Mouse (Mus musculus) G1E-ER4 (cell line): Measurements from ENCODE around the gene Slc38a6. TPM values are rescaled to one million over a fixed set of nuclear protein-coding genes. Genes with fewer than 3 reads are reported as not detected.

Experiments
- GATA1 ChIP-seq: IDR thresholded peaks from one replicate; pipeline ENCODE4 v1.8.0; 2012; ENCODE audit warnings: low read length, inconsistent platforms
- polyA plus RNA-seq: library from polyadenylated mRNA; stranded (reverse); fragments of >175 nt; gene quantifications from 2 replicates; pipeline ENCODE4 v1.2.3, GENCODE M21; 2012

Slc38a6 gene
- polyA plus RNA-seq, 1 experiment = 2.3 TPM

DNA sequence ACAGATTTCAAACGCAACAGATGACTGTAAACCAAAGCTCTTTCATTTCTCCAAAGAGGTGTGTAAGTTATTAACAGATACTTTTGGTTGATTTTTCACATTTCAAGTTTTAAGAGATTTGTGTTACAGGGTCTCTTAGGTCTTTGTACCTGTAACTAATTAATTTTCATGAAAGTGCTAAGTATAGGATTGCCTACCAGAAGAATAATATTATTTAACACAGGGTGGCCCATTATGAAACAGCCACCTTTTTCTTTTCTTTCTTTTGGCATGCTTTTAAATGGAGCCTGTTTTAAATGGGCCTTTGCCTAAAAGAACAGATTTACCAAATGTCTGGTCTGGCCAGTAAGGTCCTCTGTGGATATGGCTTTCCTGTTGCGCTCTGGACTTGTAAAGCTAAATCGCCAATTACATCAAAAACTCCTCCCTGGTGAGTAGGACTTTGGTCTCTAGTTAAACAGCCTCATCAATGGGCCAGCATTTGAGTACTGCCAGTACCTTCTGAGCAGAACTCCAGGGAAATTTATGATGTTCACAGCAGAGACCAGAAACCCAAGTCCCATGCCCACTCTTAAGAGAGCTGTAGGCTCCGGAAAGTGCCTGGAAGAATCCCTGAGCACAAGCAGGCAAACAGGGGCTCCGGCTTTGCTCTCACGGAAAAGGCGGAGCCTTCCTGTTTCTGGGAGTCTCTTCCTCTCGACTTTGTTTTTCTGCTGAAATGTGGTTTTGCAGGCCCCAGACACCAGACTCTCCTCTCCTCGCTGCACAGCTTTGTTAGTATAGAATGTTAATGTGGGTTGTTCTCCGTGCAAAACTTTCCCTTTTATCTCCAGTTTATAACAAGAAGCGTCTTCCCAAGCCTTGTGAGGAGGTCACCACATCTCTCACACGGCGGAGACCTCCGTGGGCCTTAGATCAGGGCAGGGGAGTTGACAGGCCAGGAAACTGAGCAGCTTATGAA lies 55.4 kb downstream of the Slc38a6 start:
- no peak for TF ChIP-seq GATA1

DNA sequence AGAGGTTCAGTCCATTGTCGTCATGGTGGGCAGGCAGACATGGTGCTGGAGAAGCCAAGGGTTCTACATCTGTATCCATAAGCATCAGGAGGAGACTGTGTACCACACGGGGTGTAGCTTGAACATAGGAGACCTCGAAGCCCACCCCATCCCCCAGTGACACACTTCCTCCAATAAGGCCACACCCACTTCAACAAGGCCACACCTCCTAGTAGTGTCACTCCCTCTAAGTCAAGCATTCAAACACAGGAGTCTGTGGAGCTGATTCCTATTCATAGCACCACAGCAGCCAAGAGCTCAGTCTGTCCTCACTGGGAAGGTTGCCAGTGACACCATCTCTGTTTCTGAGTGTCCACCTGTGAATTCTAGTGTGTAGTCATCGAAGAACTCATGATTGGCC lies 57.7 kb downstream of the Slc38a6 start:
- TF ChIP-seq GATA1 = no peak

DNA sequence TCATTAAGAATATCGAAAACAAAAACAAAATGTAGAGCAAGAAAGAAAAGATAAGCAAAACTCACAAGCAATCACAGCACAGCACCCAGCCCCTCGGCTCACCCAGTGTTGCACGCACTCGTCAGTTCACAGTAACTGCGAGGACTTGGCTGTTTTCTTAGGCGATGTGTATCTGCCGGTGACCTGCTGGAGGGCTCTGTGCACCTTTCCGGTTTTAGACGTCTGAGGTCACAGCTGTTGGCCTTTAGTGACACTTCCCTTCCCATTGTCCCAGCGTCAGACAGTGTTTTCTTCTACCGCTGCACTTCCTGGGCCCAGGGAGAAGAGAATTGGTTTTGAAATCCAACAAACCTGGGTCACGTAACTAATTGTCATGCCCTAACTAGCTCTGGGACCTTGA lies 58.6 kb downstream of the Slc38a6 start:
- TF ChIP-seq GATA1 = no peak

DNA sequence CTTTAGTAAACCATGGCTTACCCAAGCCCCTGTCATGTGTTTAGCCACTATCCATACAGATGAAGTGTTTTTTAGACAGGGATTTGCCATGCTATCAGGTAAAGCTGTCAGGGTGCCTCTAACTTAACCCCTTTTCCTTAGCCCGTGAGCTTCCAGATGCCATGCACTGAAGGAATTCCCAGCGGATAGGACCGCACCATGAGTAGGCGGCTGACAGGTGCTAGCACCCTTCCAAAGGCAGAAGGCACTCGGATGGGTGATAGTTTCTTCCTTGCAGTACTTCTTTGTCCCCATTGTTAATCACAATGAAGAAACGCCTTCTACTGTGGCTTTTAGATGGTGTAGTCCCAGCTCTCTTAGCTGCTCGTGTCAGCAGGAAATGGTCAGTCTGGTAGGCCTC lies 60.6 kb downstream of the Slc38a6 start:
- no peak for TF ChIP-seq GATA1

DNA sequence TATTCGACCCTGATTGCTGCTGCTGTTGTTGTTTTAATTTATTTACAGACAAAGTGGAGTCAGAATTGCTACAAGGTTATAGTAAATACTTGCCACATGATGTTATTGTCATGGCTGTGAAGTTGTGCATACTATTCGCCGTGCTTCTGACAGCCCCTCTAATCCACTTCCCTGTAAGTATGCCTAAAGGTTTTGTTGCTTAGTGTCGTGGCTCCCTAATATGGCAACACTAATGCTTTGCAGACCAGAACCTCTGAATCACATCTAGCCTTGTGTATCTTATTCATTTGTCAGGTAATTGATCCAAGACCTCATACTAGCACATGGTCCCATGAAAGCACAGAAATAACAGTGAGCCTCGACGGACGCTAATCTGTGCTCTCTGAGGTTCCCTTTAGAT lies 63.9 kb downstream of the Slc38a6 start:
- TF ChIP-seq GATA1 = no peak

DNA sequence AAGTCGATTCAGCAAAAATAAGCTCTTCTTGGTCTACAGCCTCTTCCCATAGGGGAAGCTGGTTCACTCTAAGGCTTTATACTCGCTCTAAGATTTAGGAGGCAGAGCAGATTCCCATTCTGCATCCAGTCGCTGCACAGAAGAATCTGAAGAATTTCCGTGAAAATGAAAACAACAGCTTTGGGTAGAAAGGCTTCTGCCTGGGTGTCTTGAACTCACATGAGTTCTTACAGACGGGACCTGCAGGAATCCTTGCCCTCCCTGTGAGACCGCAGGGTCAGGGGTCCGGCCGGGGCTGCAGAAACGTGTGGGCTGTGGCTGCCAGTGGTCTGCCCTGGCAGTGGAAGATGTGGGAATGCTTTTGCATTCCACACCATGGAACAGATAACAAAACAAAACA lies 64.4 kb downstream of the Slc38a6 start:
- TF ChIP-seq GATA1 = no peak

DNA sequence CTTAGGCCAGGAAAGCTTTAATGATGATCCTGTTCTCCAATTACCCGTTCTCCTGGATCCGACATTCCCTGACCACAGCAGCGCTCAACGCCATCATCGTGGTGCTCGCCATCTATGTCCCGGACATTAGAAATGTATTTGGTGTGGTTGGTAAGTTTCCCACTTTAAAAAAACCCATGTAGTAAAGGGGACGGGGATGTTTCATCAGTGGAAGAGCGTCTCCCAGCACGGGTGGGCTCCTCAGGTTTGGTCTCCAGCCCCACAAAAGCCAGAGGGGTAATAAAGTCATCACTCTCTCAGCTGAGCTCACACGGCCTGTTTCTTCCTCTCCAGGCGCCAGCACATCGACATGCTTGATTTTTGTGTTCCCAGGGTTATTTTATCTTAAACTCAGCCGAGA lies 65.2 kb downstream of the Slc38a6 start:
- no peak for TF ChIP-seq GATA1

DNA sequence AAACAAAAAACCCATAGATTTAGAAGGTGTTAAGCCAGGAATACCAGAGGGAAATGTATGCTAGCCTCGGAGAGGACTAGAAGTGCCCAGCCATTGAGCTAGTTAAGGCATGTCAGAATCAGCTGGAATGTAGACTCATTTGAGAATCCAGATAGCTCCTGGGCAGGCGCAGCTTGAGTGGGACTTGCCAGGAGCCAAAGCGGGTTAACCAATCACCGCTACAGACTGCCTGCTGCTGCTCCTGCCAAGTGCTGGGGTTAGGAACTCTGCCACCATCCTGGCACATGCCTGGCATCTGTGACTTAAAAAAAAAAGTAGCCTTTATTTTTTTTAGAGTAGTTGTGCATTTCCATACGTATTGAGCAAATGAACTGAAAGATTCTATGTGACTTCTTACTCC lies 66.8 kb downstream of the Slc38a6 start:
- TF ChIP-seq GATA1 = no peak

DNA sequence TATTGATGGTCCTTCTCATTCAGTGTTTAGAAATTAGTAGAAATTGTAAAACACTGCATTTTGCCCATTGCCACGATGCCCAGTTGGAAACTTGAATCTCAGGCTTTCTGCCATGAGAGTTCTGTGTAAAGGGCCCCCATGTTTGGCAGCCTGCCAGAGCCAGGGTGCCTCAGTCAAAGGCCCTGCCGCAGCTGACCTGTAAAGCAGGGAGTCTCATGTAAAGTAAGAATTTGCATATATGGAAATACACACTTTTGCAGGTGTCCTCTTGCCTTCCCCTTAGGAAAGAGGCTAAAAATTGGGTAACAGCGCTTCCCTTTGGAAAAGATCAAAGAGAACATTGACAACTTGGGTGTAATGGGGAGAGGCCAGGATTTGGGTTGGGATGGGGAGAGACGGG lies 67.9 kb downstream of the Slc38a6 start:
- TF ChIP-seq GATA1 = no peak

DNA sequence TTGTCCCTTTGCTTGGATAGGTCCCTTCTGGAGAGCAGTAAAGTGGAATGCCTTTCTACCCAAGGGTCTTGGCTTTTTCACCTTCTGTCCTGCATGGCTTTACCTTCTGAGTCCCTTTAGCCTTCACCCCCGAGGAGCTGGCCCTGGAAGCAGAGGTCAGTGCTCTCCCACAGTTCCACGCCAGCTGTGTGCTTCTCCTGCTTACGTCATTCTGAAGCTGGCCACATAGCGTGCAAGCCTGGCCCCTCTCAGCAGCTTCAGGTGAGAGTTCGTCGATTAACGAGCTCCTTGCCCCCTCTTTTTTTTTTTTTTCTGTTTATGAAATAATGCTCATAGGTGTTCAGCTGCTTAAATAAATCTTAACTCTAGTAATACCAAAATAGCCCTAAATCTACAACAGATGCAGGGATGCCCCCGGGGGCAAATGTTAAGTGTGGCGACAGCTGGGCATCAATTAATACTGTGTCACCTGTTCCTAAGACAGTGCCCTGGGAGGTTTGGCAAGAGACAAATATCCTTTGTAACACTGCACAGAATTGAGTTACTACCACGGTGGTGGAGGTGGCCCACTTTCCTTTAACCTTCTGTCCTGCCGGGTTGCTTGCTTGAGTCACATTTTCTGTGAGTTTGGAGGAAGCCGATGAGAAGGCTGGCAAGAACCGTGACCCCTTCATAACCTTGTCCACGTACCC lies 68.7 kb downstream of the Slc38a6 start:
- no peak for TF ChIP-seq GATA1

DNA sequence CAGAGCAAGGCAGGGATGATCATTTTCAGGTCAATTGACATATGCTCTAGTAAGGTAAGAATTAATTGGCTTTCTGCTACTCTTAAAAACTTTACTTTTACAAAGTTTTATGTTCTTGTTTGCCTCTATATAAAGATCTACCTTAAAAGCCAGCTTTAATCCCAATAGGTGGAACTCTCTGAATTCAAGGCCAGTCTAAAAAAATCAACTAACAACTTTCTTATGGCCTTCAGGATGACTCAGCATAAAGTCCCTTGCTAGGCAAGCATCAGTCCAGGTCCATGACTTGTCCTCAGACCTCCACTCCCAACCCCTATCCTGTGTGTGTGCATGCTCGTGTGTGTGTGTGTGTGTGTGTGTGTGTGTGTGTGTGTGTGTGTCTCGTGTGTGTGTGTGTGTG lies 70.1 kb downstream of the Slc38a6 start:
- no peak for TF ChIP-seq GATA1

DNA sequence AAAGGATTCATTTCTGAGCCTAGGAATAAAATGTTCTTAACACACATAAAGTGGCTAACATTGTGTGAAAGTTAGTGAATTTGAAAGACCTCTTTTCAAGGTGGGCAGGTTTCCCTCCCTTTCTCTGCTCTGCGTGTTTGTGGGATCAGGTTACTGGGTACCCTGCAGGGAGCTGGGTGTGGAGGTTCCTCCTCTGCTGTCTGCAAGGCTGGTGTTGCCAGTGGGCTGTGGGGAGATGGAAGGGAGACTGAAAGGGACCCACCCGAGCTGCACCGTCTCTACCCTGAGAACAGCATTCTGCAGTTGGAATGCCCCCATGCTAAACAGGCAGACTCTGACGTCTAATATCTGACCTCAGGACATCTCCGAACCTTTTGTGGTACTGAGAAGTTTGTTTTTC lies 70.7 kb downstream of the Slc38a6 start:
- no peak for TF ChIP-seq GATA1

DNA sequence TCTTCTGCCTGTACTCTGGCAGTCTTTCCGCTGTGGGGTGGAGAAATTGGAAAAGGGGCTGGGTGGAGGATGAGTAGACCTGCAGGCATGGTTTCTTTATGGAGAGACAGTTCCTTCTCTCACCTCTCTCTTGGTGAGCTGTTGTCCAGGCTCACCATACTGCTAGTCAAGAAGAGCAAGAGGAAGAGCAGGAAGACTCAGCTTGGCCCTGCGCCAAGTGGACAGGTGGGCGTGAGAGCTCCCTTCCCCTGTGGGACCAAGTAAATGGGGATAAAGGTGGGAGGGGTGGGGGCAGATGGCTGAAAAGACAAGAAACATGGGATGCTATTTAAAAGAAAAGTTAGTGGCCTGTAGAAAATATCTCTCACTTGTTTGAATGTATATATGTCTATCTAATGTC lies 71.2 kb downstream of the Slc38a6 start:
- TF ChIP-seq GATA1 = no peak

DNA sequence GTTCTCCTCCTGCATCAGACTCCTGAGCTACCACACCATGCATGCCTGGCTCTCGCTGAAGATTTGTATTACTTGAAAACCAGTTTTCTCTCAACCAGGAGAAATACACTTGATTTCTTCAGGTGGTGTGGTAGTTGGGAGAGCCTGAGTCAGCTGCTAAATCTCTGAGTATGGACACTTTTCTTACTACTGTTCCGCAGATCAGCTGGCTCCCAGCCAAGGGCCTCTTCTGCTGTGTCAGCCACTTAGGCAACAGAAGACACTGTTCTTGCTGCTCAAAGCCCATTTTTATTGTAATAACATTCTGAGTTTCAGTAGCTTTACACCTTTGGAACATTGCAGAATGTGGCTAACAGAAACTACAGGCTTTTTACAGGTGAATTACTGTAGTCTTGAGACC lies 72.1 kb downstream of the Slc38a6 start:
- no peak for TF ChIP-seq GATA1

DNA sequence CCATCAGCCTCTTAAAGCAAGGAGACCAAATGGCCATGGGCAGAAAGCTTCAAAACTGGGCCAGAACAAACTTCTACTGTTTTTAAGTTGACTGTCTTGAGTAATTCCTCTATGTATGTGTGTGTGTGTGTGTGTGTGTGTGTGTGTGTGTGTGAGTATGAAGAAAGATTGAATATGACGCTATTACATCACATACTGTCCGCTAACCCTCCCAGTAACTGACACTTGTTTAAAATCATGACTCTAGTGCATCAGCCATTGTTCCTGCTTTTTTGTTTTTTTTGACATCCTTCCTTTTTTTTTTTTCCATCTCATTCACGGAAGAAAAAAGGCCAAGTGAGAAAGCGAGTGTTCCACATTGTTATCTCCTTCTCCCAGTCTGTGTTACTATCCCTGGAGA lies 72.9 kb downstream of the Slc38a6 start:
- TF ChIP-seq GATA1 = no peak

DNA sequence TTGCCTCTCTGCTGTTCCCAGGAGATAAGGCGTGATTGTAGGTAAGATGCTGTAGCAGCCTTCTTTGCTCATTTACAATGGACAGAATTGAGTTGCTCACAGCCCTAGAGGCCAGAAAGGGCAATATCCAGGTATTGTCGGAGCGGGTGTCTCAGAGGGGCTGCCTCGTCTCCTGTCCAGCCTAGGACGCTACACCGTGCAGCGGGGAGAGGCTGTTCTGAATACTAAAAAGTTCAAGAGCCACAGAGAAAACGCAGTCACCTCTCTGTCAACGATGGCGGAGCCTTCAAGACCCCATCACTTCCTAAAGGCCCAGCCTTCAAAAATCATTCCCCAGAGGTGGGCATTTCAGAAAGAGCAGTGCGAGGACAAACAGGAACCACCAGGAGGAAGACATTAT lies 74.6 kb downstream of the Slc38a6 start:
- TF ChIP-seq GATA1 = no peak

DNA sequence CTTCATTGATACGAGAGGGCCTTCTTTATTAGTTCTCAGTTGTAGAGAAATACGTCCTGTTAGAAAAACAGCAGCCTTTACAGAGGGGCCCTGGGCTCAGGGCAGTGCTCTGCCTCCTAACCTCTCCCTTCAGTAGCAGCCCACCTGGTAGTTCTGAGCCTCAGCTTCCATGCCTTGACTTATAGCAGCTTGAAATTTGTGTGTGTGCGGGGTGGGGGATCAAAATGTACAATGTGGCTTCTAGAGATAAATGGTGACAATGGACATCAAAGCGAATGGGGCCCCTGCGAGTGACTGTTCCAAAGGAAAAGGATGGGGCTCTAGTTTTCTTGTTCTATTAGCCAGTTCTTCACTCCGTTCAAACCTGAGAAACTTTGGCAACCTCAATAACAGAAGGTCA lies 76.8 kb downstream of the Slc38a6 start:
- no peak for TF ChIP-seq GATA1

DNA sequence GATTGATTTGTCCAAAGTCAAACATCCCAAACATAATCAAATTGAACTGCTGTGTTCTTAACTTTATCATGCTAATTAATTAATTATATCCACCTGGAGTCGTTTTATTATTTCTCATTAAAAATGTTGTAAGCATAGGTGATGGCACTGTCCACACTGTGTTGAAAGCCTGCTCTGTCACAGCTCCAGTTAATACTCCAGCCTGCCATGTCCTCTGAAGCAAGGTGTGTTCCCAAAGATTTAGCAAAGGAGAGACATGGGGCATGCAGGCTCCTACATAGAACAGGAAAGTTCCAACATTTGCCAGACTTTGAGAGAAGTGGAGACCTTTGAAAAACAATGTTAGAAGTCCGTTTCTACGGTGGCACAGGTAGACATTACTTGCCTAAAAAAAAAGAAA lies 77.4 kb downstream of the Slc38a6 start:
- TF ChIP-seq GATA1 = no peak
